Mouse (Mus musculus): ENCODE results near the gene G430095P16Rik. TPM values are rescaled to one million over a fixed set of nuclear protein-coding genes. Genes with fewer than 3 reads are reported as not detected.

The G430095P16Rik gene
- polyA plus RNA-seq, 1 experiment, result 19.7 TPM

- Histone ChIP-seq H3K4me1 (peaks cover 15% of the 10 kb centered on the region), H3K4me3 (replicated peaks) (no peak overlapping the region), H3K27me3 (replicated peaks) (peaks cover 38% of the 10 kb centered on the region), H3K36me3 (replicated peaks; ENCODE audit: low read length) (peaks cover 26% of the 10 kb centered on the region), H3K9me3 (no peaks in the 10 kb centered on the region)
- no peak for TF ChIP-seq FLI1 (IDR thresholded peaks at IDR 0.05; ENCODE audit: low read length)
These were observed 41.3 kb downstream of the G430095P16Rik start for GRCm38 (mm10) chr8:84764100-84764499.

- no peak for TF ChIP-seq GATA1 (IDR thresholded peaks at IDR 0.05; ENCODE audit: borderline replicate concordance, low read length)
- no peak for TF ChIP-seq FLI1 (IDR thresholded peaks at IDR 0.05; ENCODE audit: low read length)
- Histone ChIP-seq H3K4me3 (replicated peaks) (no peak overlapping the region), H3K9me3 (no peaks in the 10 kb centered on the region), H3K4me1 (peaks cover 8% of the 10 kb centered on the region; the same call in 1 of the 2 replicates), H3K36me3 (replicated peaks; ENCODE audit: low read length) (peaks cover 26% of the 10 kb centered on the region), H3K27me3 (replicated peaks) (peaks cover 36% of the 10 kb centered on the region)
These were observed 42.2 kb downstream of the G430095P16Rik start for GRCm38 (mm10) chr8:84764870-84765495.

- Histone ChIP-seq H3K4me3 (replicated peaks) (no peak overlapping the region), H3K36me3 (replicated peaks; ENCODE audit: low read length) (peaks cover 26% of the 10 kb centered on the region), H3K9me3 (no peaks in the 10 kb centered on the region), H3K4me1 (peaks cover 7% of the 10 kb centered on the region; the same call in 1 of the 2 replicates), H3K27me3 (replicated peaks) (peaks cover 30% of the 10 kb centered on the region)
- TF ChIP-seq FLI1 (IDR thresholded peaks at IDR 0.05; ENCODE audit: low read length) (no peak), GATA1 (IDR thresholded peaks at IDR 0.05; ENCODE audit: borderline replicate concordance, low read length) (no peak)
These were observed 42.8 kb downstream of the G430095P16Rik start for GRCm38 (mm10) chr8:84765629-84766028.

- no peaks in the 10 kb centered on the region for H3K9me3 ChIP-seq
- H3K36me3 ChIP-seq (replicated peaks; ENCODE audit: low read length), result peaks cover 26% of the 10 kb centered on the region
- TF ChIP-seq GATA1 (IDR thresholded peaks at IDR 0.05; ENCODE audit: borderline replicate concordance, low read length) (no peak), FLI1 (IDR thresholded peaks at IDR 0.05; ENCODE audit: low read length) (no peak)
- no peak overlapping the region for H3K4me3 ChIP-seq (replicated peaks)
- peaks cover 7% of the 10 kb centered on the region; the same call in 1 of the 2 replicates for H3K4me1 ChIP-seq
- H3K27me3 ChIP-seq (replicated peaks), result peaks cover 29% of the 10 kb centered on the region
These were observed 43.6 kb downstream of the G430095P16Rik start for GRCm38 (mm10) chr8:84766422-84766821.

- Histone ChIP-seq H3K36me3 (replicated peaks; ENCODE audit: low read length) (peaks cover 32% of the 10 kb centered on the region), H3K27me3 (replicated peaks) (peaks cover 32% of the 10 kb centered on the region), H3K9me3 (no peaks in the 10 kb centered on the region), H3K4me3 (replicated peaks) (no peak overlapping the region), H3K4me1 (peaks cover 7% of the 10 kb centered on the region; the same call in 1 of the 2 replicates)
- no peak for TF ChIP-seq FLI1 (IDR thresholded peaks at IDR 0.05; ENCODE audit: low read length)
- no peak for TF ChIP-seq GATA1 (IDR thresholded peaks at IDR 0.05; ENCODE audit: borderline replicate concordance, low read length)
These were observed 44.4 kb downstream of the G430095P16Rik start for GRCm38 (mm10) chr8:84767221-84767620.

- peaks cover 27% of the 10 kb centered on the region for H3K36me3 ChIP-seq (replicated peaks; ENCODE audit: low read length)
- H3K9me3 ChIP-seq, result no peaks in the 10 kb centered on the region
- TF ChIP-seq FLI1 (IDR thresholded peaks at IDR 0.05; ENCODE audit: low read length) (no peak), GATA1 (IDR thresholded peaks at IDR 0.05; ENCODE audit: borderline replicate concordance, low read length) (no peak)
- H3K27me3 ChIP-seq (replicated peaks), result peaks cover 33% of the 10 kb centered on the region
- no peak overlapping the region for H3K4me3 ChIP-seq (replicated peaks)
- H3K4me1 ChIP-seq, result peaks cover 10% of the 10 kb centered on the region; the same call in 1 of the 2 replicates
These were observed 45.7 kb downstream of the G430095P16Rik start for GRCm38 (mm10) chr8:84768343-84769095.

- Histone ChIP-seq H3K4me1 (peaks cover 15% of the 10 kb centered on the region), H3K4me3 (replicated peaks) (no peak overlapping the region), H3K9me3 (no peaks in the 10 kb centered on the region), H3K27me3 (replicated peaks) (peaks cover 27% of the 10 kb centered on the region), H3K36me3 (replicated peaks; ENCODE audit: low read length) (peaks cover 27% of the 10 kb centered on the region)
- TF ChIP-seq GATA1 (IDR thresholded peaks at IDR 0.05; ENCODE audit: borderline replicate concordance, low read length) (no peak), FLI1 (IDR thresholded peaks at IDR 0.05; ENCODE audit: low read length) (no peak)
These were observed 46.5 kb downstream of the G430095P16Rik start for GRCm38 (mm10) chr8:84769324-84769723.

GRCm38 (mm10) chr8:84770100-84770953, 47.5 kb downstream of the G430095P16Rik start:
- Histone ChIP-seq H3K4me3 (replicated peaks) (no peak overlapping the region), H3K27me3 (replicated peaks) (peaks cover 29% of the 10 kb centered on the region), H3K9me3 (no peaks in the 10 kb centered on the region), H3K4me1 (peaks cover 22% of the 10 kb centered on the region), H3K36me3 (replicated peaks; ENCODE audit: low read length) (peaks cover 26% of the 10 kb centered on the region)
- TF ChIP-seq FLI1 (IDR thresholded peaks at IDR 0.05; ENCODE audit: low read length), result no peak
- TF ChIP-seq GATA1 (IDR thresholded peaks at IDR 0.05; ENCODE audit: borderline replicate concordance, low read length), result no peak

GRCm38 (mm10) chr8:84771000-84771687, 48.3 kb downstream of the G430095P16Rik start:
- Histone ChIP-seq H3K9me3 (no peaks in the 10 kb centered on the region), H3K27me3 (replicated peaks) (peaks cover 34% of the 10 kb centered on the region), H3K4me3 (replicated peaks) (no peak overlapping the region), H3K36me3 (replicated peaks; ENCODE audit: low read length) (peaks cover 26% of the 10 kb centered on the region), H3K4me1 (peaks cover 30% of the 10 kb centered on the region)
- TF ChIP-seq GATA1 (IDR thresholded peaks at IDR 0.05; ENCODE audit: borderline replicate concordance, low read length) (no peak), FLI1 (IDR thresholded peaks at IDR 0.05; ENCODE audit: low read length) (no peak)
